Mouse (Mus musculus) mouse trophoblast stem cell (cell line): ENCODE results near the gene Gm10491.

Experiments
- in situ Hi-C, 2 experiments: fragments of 300-500 bp; cut with MseI, MboI; formaldehyde crosslinking; loops; 2 replicates in 1 of 2; 3 replicates in 1 of 2; pipeline ENCODE4 v1.15.1; 2025

Gm10491 gene

DNA sequence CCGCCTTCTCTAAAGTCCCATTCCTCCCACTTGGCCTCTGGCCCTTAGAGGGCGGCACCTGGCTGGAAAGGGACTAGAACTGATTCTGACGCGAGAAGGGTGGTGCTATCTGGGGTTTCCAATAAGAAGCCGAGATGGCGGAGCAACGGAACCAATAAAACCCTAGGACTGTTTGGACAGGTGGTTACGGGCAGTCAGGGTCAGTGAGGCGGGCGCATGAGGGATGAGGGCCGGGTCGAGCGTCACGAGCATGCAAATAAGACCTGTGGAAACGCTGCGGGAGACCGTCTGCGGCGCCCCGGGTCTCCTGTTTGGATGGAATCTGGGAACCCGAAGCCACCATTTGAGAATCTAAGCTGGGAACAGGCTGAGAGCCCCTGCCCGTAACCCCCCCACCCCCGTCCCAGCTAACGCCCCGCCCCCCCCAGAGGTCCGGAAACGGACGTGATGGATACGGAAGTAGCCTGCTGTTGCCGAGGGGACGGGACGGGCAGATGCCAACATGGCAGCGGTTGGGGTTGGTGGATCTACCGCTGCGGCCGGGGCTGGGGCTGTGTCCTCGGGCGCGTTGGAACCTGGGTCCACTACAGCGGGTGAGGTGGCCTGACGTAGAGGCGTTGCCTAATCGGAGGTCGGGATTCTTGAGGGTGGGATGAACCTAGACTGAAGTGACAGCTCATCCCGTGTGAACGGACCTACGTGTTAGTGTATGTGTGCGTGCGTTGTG is 23.6 kb downstream of the Gm10491 start, which contains the start of gene Slc35a2:
TSS of gene Slc35a2 (plus strand) at position 188 of the 727 bp plus-strand sequence.
- in situ Hi-C loops = no loop called here

GRCm38 (mm10) chrX:7879819-7880218 is 27.8 kb downstream of the Gm10491 start:
- in situ Hi-C loops = no loop called here

GRCm38 (mm10) chrX:7878495-7878894 is 29.1 kb downstream of the Gm10491 start:
- in situ Hi-C loops = no loop called here

DNA sequence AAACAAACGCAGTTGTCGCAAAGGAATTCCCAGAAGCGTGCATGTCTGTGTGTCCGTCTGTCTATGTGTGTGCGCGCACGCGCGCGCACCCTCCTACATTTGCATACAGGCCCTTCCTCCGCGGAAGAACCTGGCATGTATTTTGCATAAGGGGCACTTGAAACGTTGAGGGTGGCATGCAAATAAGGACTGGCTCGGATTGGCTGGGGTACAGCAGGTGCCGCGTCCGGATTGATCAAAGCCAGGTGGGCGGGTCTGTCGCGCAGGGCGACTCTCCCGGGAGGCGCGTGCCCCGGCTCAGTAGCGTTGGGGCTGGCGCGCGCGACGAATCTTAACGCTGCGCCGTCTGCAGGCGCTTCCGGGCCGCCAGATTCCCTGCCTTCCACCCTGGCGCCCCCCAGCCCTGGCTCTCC is 29.6 kb downstream of the Gm10491 start, which contains the start of gene Pim2:
TSS of gene Pim2 (plus strand) at position 256 of the 413 bp plus-strand sequence.
- in situ Hi-C loops = no loop called here

GRCm38 (mm10) chrX:7869826-7870225 is 37.8 kb downstream of the Gm10491 start:
- in situ Hi-C loops = no loop called here

- in situ Hi-C loops = no loop called here
Measured at GRCm38 (mm10) chrX:7868506-7868905, 39.1 kb downstream of the Gm10491 start.

GRCm38 (mm10) chrX:7867141-7867540 is 40.5 kb downstream of the Gm10491 start:
- in situ Hi-C loops = no loop called here

DNA sequence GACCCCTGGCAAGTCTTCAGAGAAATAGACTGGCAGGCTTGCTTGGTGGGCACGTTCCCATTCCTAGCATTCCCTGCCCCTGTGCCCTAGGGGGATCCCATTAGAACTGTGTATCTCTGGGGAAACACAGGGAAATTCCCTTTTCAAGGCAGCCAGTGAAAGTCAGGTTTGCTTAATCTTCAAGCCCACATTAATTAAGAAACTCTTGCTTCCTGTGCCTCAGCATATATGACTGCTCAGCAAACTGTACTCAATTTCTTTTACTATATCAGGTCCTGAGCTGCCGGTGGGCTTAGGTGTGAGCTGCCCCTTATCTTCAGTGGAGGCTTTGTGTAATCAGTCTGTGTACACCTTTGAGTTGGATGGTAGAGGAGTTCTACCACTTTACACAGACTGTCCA is 41.8 kb downstream of the Gm10491 start:
- in situ Hi-C loops = no loop called here

DNA sequence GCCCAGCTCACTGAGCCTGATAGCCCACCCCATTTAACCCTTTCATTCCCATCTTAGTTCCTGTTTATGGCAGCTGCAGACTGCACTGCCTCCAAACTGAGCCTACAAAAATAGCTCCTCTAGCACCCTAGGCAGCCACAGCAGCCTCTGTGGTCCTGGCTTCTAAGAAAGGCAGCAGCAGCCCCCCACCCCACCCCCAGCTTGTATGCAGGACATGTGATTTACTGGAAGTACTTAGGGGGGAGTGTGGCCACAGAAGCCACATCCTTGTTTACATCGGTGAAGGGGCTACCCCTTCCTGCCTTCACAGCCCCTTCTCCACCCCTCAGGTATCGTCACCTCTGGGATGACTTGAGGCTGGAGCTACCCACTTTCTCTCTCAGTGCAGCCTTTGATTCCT is 42.3 kb downstream of the Gm10491 start:
- in situ Hi-C loops = no loop called here

GRCm38 (mm10) chrX:7864551-7864950 is 43.1 kb downstream of the Gm10491 start:
- in situ Hi-C loops = no loop called here

GRCm38 (mm10) chrX:7863181-7863580 is 44.5 kb downstream of the Gm10491 start:
- in situ Hi-C loops = no loop called here

GRCm38 (mm10) chrX:7859191-7859753 is 48.4 kb downstream of the Gm10491 start:
- in situ Hi-C loops = no loop called here
